Mouse (Mus musculus): ENCODE data around the gene Plac1.

DNA sequence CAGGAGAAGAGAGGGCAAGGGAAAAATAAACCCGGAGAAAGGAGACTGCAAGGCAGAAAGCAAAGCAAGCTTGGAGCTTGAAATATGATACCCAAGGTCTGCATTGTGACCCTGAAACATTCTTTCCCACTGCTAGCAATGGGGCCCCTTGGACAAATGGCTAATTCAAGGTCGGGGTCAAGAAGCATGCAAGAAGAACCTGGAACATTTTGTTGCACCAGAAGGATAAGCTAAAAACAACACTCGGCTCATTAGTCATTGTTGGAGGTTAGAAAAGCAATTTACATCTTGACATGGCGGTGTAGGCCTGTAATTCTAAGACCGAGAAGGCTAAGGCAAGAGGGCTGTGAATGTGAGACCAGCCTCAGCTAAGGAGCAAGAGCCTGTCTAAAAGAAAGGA lies 200.3 kb downstream of the Plac1 start:
- no peak for TF ChIP-seq CTCF (IDR thresholded peaks at IDR 0.05; ENCODE audit: insufficient read depth, low read depth, low read length)
- TF ChIP-seq POLR2A (IDR thresholded peaks at IDR 0.05; ENCODE audit: insufficient read depth, low read depth, low read length) = no peak
